Mouse (Mus musculus) embryonic facial prominence, embryonic 11.5 days (tissue): ENCODE measurements around the gene Aktip. TPM values are rescaled to one million over a fixed set of nuclear protein-coding genes. Genes with fewer than 3 reads are reported as not detected.

Experiments
- ATAC-seq: fragments of 200-750 bp; cut with Nextera tagmentation; replicated peaks from 2 replicates; pipeline ENCODE4 v1.8.0; 2017; ENCODE audit warnings: low read depth; ENCODE audit not compliant: insufficient number of reproducible peaks, low FRiP score, low TSS enrichment
- DNase-seq: peaks from one replicate; pipeline ENCODE4 v3.0.0-alpha.2; 2015; ENCODE audit warnings: low spot score
- H3K27ac ChIP-seq: fragments of 300-500 bp; sonication (generic); replicated peaks from 2 replicates; pipeline ENCODE4 v1.5.1; 2014; ENCODE audit warnings: mild to moderate bottlenecking, low read depth, low read length, control low read depth
- H3K27me3 ChIP-seq: fragments of 300-500 bp; sonication (generic); 2 replicates; pipeline ENCODE4 v1.6.1; 2014; ENCODE audit warnings: mild to moderate bottlenecking, low read length, moderate library complexity, mixed read lengths; ENCODE audit not compliant: control insufficient read depth, insufficient read depth
- H3K36me3 ChIP-seq: fragments of 300-500 bp; sonication (generic); replicated peaks from 2 replicates; pipeline ENCODE4 v1.6.1; 2014; ENCODE audit warnings: low read depth, mild to moderate bottlenecking, low read length, moderate library complexity, mixed read lengths; ENCODE audit not compliant: control insufficient read depth, insufficient read depth
- H3K4me1 ChIP-seq: fragments of 300-500 bp; sonication (generic); 2 replicates; pipeline ENCODE4 v1.6.1; 2014; ENCODE audit warnings: low read length, mixed read lengths; ENCODE audit not compliant: control insufficient read depth, insufficient read depth
- H3K4me2 ChIP-seq: fragments of 300-500 bp; sonication (generic); 2 replicates; pipeline ENCODE4 v1.6.1; 2014; ENCODE audit warnings: low read depth, mild to moderate bottlenecking, control low read depth, low read length, moderate library complexity
- H3K4me3 ChIP-seq: fragments of 300-500 bp; sonication (generic); 2 replicates; pipeline ENCODE4 v1.5.1; 2014; ENCODE audit warnings: low read depth, low read length, control low read depth
- H3K9ac ChIP-seq: fragments of 300-500 bp; sonication (generic); replicated peaks from 2 replicates; pipeline ENCODE4 v1.6.1; 2014; ENCODE audit warnings: mild to moderate bottlenecking, control low read depth, low read length
- H3K9me3 ChIP-seq: fragments of 300-500 bp; sonication (generic); replicated peaks from 2 replicates; pipeline ENCODE4 v1.6.1; 2016; ENCODE audit warnings: mild to moderate bottlenecking, low read length, inconsistent platforms, mixed read lengths; ENCODE audit not compliant: control insufficient read depth
- WGBS: fragments of 180-500 bp; shearing (Covaris S2); extraction: QIAGEN DNeasy Blood & Tissue Kit; methylation state at CpG from one replicate; pipeline ENCODE4 v1.1.7; 2014; 5-methylcytosine and 5-hydroxymethylcytosine counted together
- polyA plus RNA-seq: library from polyadenylated mRNA; unstranded; fragments of >200 nt; fragmentation: Nextera tagmentation; extraction: Ambion mirVana; gene quantifications from 2 replicates; pipeline ENCODE4 v1.2.1, GENCODE M21; 2014

The Aktip gene
- polyA plus RNA-seq, 1 experiment from 2014 or later: 64.9 TPM

DNA sequence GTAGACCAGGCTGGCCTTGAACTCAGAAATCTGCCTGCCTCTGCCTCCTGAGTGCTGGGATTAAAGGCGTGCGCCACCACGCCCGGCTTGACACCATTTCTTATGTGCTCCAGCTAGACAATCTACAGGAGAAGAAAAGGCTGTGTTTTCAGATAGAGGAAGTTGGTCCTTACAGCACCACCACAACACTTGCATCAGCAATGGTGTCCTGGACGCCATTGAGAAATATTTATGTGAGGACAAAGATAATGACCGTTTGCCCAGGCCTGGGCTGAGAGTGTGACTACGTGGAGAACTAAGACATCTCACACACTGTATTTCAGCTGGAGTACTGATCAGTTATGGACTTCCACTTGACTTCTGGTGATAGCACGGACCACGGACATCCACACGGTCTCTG lies 41.2 kb downstream of the Aktip start:
- H3K9me3 ChIP-seq: no peaks in the 10 kb centered on the region
- H3K27ac ChIP-seq: no peak overlapping the region
- no peaks in the 10 kb centered on the region for H3K36me3 ChIP-seq
- H3K4me3 ChIP-seq: no peak overlapping the region
- no peak overlapping the region for H3K9ac ChIP-seq
- no peak overlapping the region for H3K4me2 ChIP-seq
- ATAC-seq (no peak), DNase-seq (no peak)
- H3K4me1 ChIP-seq: no peaks in the 10 kb centered on the region
- 94% methylated on average over 10 of the region's 10 CpGs for WGBS
- no peaks in the 10 kb centered on the region for H3K27me3 ChIP-seq

DNA sequence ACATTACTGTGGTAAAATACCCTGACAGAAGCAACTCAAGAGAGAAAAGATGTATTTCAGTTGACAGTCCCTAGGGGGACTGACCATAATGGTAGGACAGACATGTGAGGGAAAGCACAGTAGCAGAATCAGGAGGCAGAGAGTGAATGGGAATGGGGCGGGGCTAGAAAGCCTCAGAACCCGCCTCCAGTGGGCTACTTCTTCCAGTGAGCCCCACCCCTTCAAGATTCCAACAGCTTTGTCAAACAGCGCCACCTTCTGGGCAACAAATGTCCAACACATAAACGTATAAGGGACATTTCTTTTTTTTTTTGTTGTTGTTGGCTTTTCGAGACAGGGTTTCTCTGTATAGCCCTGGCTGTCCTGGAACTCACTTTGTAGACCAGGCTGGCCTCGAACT lies 45.2 kb downstream of the Aktip start:
- peak; percentile 24 for DNase-seq
- WGBS: 51% methylated on average over 6 of the region's 6 CpGs
- H3K9ac ChIP-seq: no peak overlapping the region
- no peaks in the 10 kb centered on the region for H3K9me3 ChIP-seq
- no peak overlapping the region for H3K4me3 ChIP-seq
- no peaks in the 10 kb centered on the region for H3K27me3 ChIP-seq
- H3K36me3 ChIP-seq: no peaks in the 10 kb centered on the region
- no peak overlapping the region for H3K27ac ChIP-seq
- ATAC-seq: no peak
- H3K4me1 ChIP-seq: no peaks in the 10 kb centered on the region
- H3K4me2 ChIP-seq: no peak overlapping the region

DNA sequence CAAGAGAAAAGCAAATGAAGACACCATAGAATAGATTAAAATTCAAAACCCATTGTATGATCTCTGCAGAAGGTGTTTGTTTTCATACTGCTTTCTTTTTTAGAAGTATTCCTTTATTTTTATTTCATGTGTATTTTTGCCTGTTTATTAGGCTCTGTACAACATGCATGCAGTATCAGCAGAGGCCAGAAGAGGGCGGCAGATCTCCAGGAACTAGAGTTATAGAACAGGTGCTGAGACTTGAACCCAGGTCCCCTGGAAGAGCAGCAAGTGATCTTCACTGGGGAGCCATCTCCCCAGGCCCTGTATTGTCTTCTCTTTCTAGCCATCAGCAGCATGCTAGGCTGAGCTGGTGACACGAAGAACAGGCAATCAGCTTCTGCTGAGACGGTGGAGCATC lies 45.9 kb downstream of the Aktip start:
- 79% methylated on average over 3 of the region's 3 CpGs for WGBS
- Histone ChIP-seq H3K4me3 (no peak overlapping the region), H3K4me1 (no peaks in the 10 kb centered on the region), H3K9ac (no peak overlapping the region), H3K4me2 (no peak overlapping the region), H3K27ac (no peak overlapping the region), H3K9me3 (no peaks in the 10 kb centered on the region), H3K27me3 (no peaks in the 10 kb centered on the region), H3K36me3 (no peaks in the 10 kb centered on the region)
- no peak for DNase-seq
- no peak for ATAC-seq

DNA sequence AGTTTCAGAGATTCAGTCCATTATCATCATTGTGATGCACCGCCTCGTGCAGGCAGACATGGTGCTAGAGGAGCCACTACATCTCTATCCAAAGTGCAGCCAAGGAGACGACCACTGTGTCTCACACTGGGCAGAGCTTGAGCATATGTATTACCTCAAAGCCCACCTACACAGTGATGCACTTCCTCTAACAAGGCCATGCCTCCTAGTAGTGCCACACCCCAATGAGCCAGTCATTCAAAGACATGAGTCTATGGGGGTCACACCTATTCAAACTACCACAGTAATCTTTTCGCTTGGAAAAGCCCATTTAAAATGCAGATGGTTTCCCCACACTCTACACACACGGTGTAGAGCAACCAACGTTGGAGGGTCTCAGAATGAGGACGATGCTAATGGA lies 48.2 kb downstream of the Aktip start:
- DNase-seq: no peak
- no peak overlapping the region for H3K4me2 ChIP-seq
- H3K9me3 ChIP-seq: no peaks in the 10 kb centered on the region
- no peak for ATAC-seq
- no peaks in the 10 kb centered on the region for H3K36me3 ChIP-seq
- no peaks in the 10 kb centered on the region for H3K4me1 ChIP-seq
- H3K27me3 ChIP-seq: no peaks in the 10 kb centered on the region
- WGBS: 89% methylated on average over 7 of the region's 7 CpGs
- no peak overlapping the region for H3K4me3 ChIP-seq
- no peak overlapping the region for H3K27ac ChIP-seq
- no peak overlapping the region for H3K9ac ChIP-seq

DNA sequence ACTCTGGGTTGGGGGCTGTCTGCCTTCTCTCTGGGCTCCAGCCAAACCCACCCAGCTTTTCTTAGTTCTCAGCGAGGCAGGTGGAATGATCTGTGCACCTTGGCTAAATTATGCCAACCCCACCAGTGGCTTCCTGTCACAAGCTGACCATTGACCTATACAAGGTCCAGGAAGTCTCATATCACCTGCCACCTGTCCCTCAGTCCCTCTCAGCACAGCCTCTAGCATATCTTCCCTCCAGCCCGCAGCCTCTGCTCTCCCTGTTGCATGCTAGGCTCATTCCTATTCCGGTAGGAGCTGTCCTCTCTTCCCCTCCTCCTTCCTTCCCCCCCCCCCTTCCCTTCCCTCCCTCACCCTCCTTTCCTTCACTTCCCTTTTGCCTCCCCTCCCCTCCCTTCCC lies 50.5 kb downstream of the Aktip start:
- Histone ChIP-seq H3K4me1 (no peaks in the 10 kb centered on the region), H3K36me3 (no peaks in the 10 kb centered on the region), H3K27me3 (no peaks in the 10 kb centered on the region), H3K27ac (no peak overlapping the region), H3K9ac (no peak overlapping the region), H3K9me3 (no peaks in the 10 kb centered on the region), H3K4me2 (no peak overlapping the region), H3K4me3 (no peak overlapping the region)
- 63% methylated on average over 3 of the region's 3 CpGs for WGBS
- no peak for ATAC-seq
- DNase-seq: no peak

DNA sequence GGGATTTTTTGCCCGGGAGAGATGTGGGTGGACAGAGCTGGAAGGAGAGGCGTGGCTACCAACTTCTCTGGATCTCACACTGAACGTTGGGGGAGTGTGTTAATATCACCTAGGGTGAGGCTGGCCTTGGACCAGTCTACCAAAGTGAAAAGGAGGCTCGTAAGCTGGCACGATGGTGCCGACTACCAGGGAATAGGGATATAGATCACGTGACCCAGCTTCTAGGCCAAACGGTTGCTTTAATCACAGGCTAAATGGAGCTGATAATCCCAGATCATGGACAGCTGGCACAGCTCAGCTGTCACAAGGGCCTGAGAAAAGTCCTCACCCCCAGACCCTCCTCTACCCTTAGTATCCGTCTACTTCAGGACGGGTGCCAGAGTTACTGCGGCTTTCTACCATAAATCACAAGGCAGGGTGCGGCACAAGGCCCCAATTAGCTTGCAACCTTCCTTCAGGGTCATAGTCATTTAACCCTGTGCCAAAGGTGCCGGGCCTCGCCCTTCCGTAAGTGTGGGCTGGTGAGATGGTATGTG lies 51.1 kb downstream of the Aktip start:
- Histone ChIP-seq H3K36me3 (no peaks in the 10 kb centered on the region), H3K4me3 (no peak overlapping the region), H3K9ac (no peak overlapping the region), H3K27me3 (no peaks in the 10 kb centered on the region), H3K9me3 (no peaks in the 10 kb centered on the region), H3K27ac (no peak overlapping the region), H3K4me2 (no peak overlapping the region), H3K4me1 (no peaks in the 10 kb centered on the region)
- 79% methylated on average over 15 of the region's 15 CpGs for WGBS
- DNase-seq (no peak), ATAC-seq (no peak)

DNA sequence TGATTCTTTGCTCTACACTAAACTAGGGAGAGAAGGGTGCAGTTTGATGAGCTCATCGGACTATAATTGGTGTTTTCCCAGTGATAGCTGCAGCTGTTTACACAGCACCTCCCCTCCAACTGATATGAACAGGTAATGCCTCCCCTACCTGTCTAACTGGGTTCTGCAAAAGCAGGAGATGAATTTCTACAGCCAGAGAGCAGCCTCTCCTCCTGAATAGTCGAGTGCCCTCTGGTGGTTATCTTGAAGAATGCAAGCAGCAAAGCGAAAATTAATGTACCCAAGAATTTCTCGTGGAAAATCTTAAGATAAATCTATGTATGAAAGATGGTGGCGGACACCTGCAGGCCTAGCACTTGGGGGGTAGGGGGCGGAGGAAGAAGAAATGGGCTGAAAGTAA lies 52.1 kb downstream of the Aktip start:
- no peak overlapping the region for H3K4me3 ChIP-seq
- no peaks in the 10 kb centered on the region for H3K4me1 ChIP-seq
- H3K4me2 ChIP-seq: no peak overlapping the region
- no peak overlapping the region for H3K9ac ChIP-seq
- no peaks in the 10 kb centered on the region for H3K36me3 ChIP-seq
- no peak for ATAC-seq
- DNase-seq: peak; percentile 79
- H3K9me3 ChIP-seq: no peaks in the 10 kb centered on the region
- H3K27me3 ChIP-seq: no peaks in the 10 kb centered on the region
- WGBS: 17% methylated on average over 6 of the region's 6 CpGs
- no peak overlapping the region for H3K27ac ChIP-seq

DNA sequence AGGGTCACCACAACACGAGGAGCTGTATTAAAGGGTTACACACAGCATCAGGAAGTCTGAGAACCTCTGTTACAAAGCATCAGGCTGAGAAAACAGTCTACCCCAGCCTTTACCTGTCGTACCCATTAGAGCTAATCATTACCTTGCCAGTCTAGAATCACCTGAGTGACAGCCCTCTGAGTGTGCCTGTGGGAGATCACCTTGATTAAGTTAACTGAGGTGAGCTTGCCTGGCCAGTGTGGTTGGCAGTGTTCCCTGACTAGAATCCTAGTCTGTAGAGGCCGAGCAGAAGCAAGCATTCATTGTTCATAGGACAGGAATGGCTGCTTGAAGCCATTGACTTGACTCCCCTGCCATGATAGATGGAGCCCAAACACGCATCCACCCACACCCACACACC lies 58.9 kb downstream of the Aktip start:
- no peak for ATAC-seq
- H3K27ac ChIP-seq: no peak overlapping the region
- 78% methylated on average over 4 of the region's 4 CpGs for WGBS
- H3K9me3 ChIP-seq: no peaks in the 10 kb centered on the region
- no peak overlapping the region for H3K4me2 ChIP-seq
- no peaks in the 10 kb centered on the region for H3K27me3 ChIP-seq
- no peak overlapping the region for H3K9ac ChIP-seq
- H3K4me3 ChIP-seq: no peak overlapping the region
- DNase-seq: no peak
- no peaks in the 10 kb centered on the region for H3K4me1 ChIP-seq
- H3K36me3 ChIP-seq: no peaks in the 10 kb centered on the region
